Mouse (Mus musculus) thymus, adult 2 months (tissue): ENCODE data around the gene Tox3. TPM values are rescaled to one million over a fixed set of nuclear protein-coding genes. Genes with fewer than 3 reads are reported as not detected.
A peak's percentile ranks its signal among the peaks of the same experiment; 100 is the strongest.

Source experiments
- DNase-seq: peaks from one replicate; pipeline ENCODE4 v3.0.0; 2021
- H3K27ac ChIP-seq: fragments of 200-500 bp; 2 replicates; pipeline ENCODE4 v1.5.1; 2012; ENCODE audit warnings: low read length, control low read depth; ENCODE audit not compliant: control insufficient read depth, insufficient read depth
- H3K27me3 ChIP-seq: fragments of 200-500 bp; 2 replicates; pipeline ENCODE4 v1.6.1; 2012; ENCODE audit warnings: mild to moderate bottlenecking, low read length, moderate library complexity, mixed read lengths; ENCODE audit not compliant: control insufficient read depth, insufficient read depth
- H3K36me3 ChIP-seq: fragments of 200-500 bp; 2 replicates; pipeline ENCODE4 v1.6.1; 2012; ENCODE audit warnings: mild to moderate bottlenecking, low read length, moderate library complexity; ENCODE audit not compliant: control insufficient read depth, insufficient read depth
- H3K4me1 ChIP-seq: fragments of 200-500 bp; replicated peaks from 2 replicates; pipeline ENCODE4 v1.6.1; 2012; ENCODE audit warnings: low read length; ENCODE audit not compliant: control insufficient read depth, insufficient read depth
- H3K4me3 ChIP-seq: fragments of 200-500 bp; 2 replicates; pipeline ENCODE4 v1.5.1; 2012; ENCODE audit warnings: mild to moderate bottlenecking, low read length, control low read depth, moderate library complexity; ENCODE audit not compliant: control insufficient read depth, insufficient read depth
- CTCF ChIP-seq: fragments of 200-500 bp; IDR thresholded peaks from 2 replicates; pipeline ENCODE4 v1.5.1; 2012; ENCODE audit warnings: mild to moderate bottlenecking, control low read depth, low read length, moderate library complexity, borderline replicate concordance; ENCODE audit not compliant: control insufficient read depth, poor library complexity, insufficient read depth; ENCODE audit errors: extremely low read depth
- POLR2A ChIP-seq: fragments of 200-500 bp; IDR thresholded peaks from 2 replicates; pipeline ENCODE4 v1.6.1; 2012; ENCODE audit warnings: mild to moderate bottlenecking, low read length, control low read depth, moderate library complexity; ENCODE audit not compliant: control insufficient read depth, poor library complexity, insufficient read depth; ENCODE audit errors: extremely low read depth
- WGBS: fragments of 180-500 bp; shearing (Covaris S2); methylation state at CpG from one replicate; pipeline ENCODE4 v1.1.7; 2018; 5-methylcytosine and 5-hydroxymethylcytosine counted together
- polyA plus RNA-seq: library from polyadenylated mRNA; depleted of rRNA; stranded (reverse); fragments of >200 nt; gene quantifications from 2 replicates; pipeline ENCODE4 v1.2.3, GENCODE M21; 2012; rRNA removed

Tox3 gene
- polyA plus RNA-seq: 7.8 and 8.4 TPM in 2 replicates

- peak; percentile 60 for DNase-seq
- Histone ChIP-seq H3K4me1 (peaks cover 8% of the 10 kb centered on the region), H3K27me3 (no peaks in the 10 kb centered on the region; the same call in 1 of the 2 replicates), H3K27ac (no peak within 1 kb of the TSS), H3K4me3 (peak within 1 kb of the TSS; percentile 53), H3K36me3 (no peaks in the 10 kb centered on the region)
- TF ChIP-seq CTCF (no peak), POLR2A (no peak)
- 16% methylated on average over 61 of the region's 89 CpGs for WGBS
These were observed at the start of gene Tox3 for GRCm38 (mm10) chr8:90348178-90348925. Tox3 (minus strand) TSS chr8:90348343.

GRCm38 (mm10) chr8:90392643-90393042, 44.5 kb upstream of the Tox3 start:
- no peaks in the 10 kb centered on the region for H3K4me1 ChIP-seq
- no peaks in the 10 kb centered on the region for H3K27me3 ChIP-seq
- no peak for DNase-seq
- TF ChIP-seq CTCF (no peak), POLR2A (no peak)
- no peak overlapping the region for H3K4me3 ChIP-seq
- no peaks in the 10 kb centered on the region for H3K36me3 ChIP-seq
- WGBS: 99% methylated on average over 2 of the region's 2 CpGs
- no peak overlapping the region for H3K27ac ChIP-seq

GRCm38 (mm10) chr8:90391483-90392074, 43.4 kb upstream of the Tox3 start:
- no peak for TF ChIP-seq POLR2A
- TF ChIP-seq CTCF: no peak
- DNase-seq: no peak
- Histone ChIP-seq H3K4me1 (no peaks in the 10 kb centered on the region), H3K27ac (no peak overlapping the region), H3K4me3 (no peak overlapping the region), H3K27me3 (no peaks in the 10 kb centered on the region), H3K36me3 (no peaks in the 10 kb centered on the region)
- 29% methylated on average over 3 of the region's 3 CpGs for WGBS

- TF ChIP-seq POLR2A: no peak
- no peak for TF ChIP-seq CTCF
- no peaks in the 10 kb centered on the region for H3K36me3 ChIP-seq
- no peak overlapping the region for H3K4me3 ChIP-seq
- 89% methylated on average over 1 of the region's 1 CpGs for WGBS
- no peak overlapping the region for H3K27ac ChIP-seq
- no peak for DNase-seq
- no peaks in the 10 kb centered on the region for H3K27me3 ChIP-seq
- no peaks in the 10 kb centered on the region for H3K4me1 ChIP-seq
These were observed 42.7 kb upstream of the Tox3 start for GRCm38 (mm10) chr8:90390827-90391226.

- 91% methylated on average over 6 of the region's 6 CpGs for WGBS
These were observed 30.9 kb upstream of the Tox3 start for GRCm38 (mm10) chr8:90379064-90379463.

GRCm38 (mm10) chr8:90378036-90378435, 29.9 kb upstream of the Tox3 start:
- 48% methylated on average over 3 of the region's 3 CpGs for WGBS

More at GRCm38 (mm10) chr8:90379064-90379463, 30.9 kb upstream of the Tox3 start:
- H3K4me3 ChIP-seq: no peak overlapping the region
- no peak for TF ChIP-seq POLR2A
- TF ChIP-seq CTCF: no peak
- H3K27ac ChIP-seq: no peak overlapping the region
- H3K4me1 ChIP-seq: no peaks in the 10 kb centered on the region
- DNase-seq: no peak
- H3K36me3 ChIP-seq: no peaks in the 10 kb centered on the region
- no peaks in the 10 kb centered on the region for H3K27me3 ChIP-seq

More at GRCm38 (mm10) chr8:90378036-90378435, 29.9 kb upstream of the Tox3 start:
- Histone ChIP-seq H3K4me1 (no peaks in the 10 kb centered on the region), H3K4me3 (no peak overlapping the region), H3K36me3 (no peaks in the 10 kb centered on the region), H3K27ac (no peak overlapping the region), H3K27me3 (no peaks in the 10 kb centered on the region)
- DNase-seq: no peak
- no peak for TF ChIP-seq CTCF
- no peak for TF ChIP-seq POLR2A
